Mouse (Mus musculus) spleen, adult 2 months (tissue): Measurements from ENCODE around the gene Krt25. TPM values are rescaled to one million over a fixed set of nuclear protein-coding genes. Genes with fewer than 3 reads are reported as not detected.

Experiments used
- DNase-seq, 2 experiments: peaks; one replicate each; pipeline versions ENCODE4 v3.0.0 to v3.0.0-alpha.2; 2012 to 2021; ENCODE audit warnings: low spot score in 2 of 2, low read depth in 1 of 2
- H3K27ac ChIP-seq: fragments of 200-500 bp; 2 replicates; pipeline ENCODE4 v1.5.1; 2012; ENCODE audit warnings: low read length, inconsistent platforms; ENCODE audit not compliant: insufficient read depth
- H3K27me3 ChIP-seq: fragments of 200-500 bp; 2 replicates; pipeline ENCODE4 v1.6.1; 2012; ENCODE audit warnings: mild to moderate bottlenecking, moderate library complexity, low read length, inconsistent platforms; ENCODE audit not compliant: control insufficient read depth, insufficient read depth
- H3K36me3 ChIP-seq: fragments of 200-500 bp; 2 replicates; pipeline ENCODE4 v1.6.1; 2012; ENCODE audit warnings: mild to moderate bottlenecking, low read length, inconsistent platforms; ENCODE audit not compliant: control insufficient read depth, insufficient read depth
- H3K4me1 ChIP-seq: fragments of 200-500 bp; 2 replicates; pipeline ENCODE4 v1.6.1; 2011; ENCODE audit warnings: inconsistent platforms; ENCODE audit not compliant: control insufficient read depth, insufficient read depth, insufficient read length
- H3K4me3 ChIP-seq: fragments of 200-500 bp; 2 replicates; pipeline ENCODE4 v1.5.1; 2011; ENCODE audit warnings: mild to moderate bottlenecking, inconsistent platforms; ENCODE audit not compliant: insufficient read depth, insufficient read length; ENCODE audit errors: extremely low read depth
- CTCF ChIP-seq: fragments of 200-500 bp; IDR thresholded peaks from 2 replicates; pipeline ENCODE4 v1.5.1; 2011; ENCODE audit warnings: mild to moderate bottlenecking, inconsistent platforms; ENCODE audit not compliant: insufficient read depth, insufficient read length, insufficient replicate concordance; ENCODE audit errors: extremely low read depth
- POLR2A ChIP-seq: fragments of 200-500 bp; IDR thresholded peaks from 2 replicates; pipeline ENCODE4 v1.6.1; 2011; ENCODE audit warnings: low read depth, low read length, inconsistent platforms
- WGBS: fragments of 180-500 bp; shearing (Covaris S2); methylation state at CpG from one replicate; pipeline ENCODE4 v1.1.7; 2018; 5-methylcytosine and 5-hydroxymethylcytosine counted together
- polyA plus RNA-seq: library from polyadenylated mRNA; depleted of rRNA; stranded (reverse); fragments of >200 nt; gene quantifications from 2 replicates; pipeline ENCODE4 v1.2.3, GENCODE M21; 2012

Krt25 gene
- polyA plus RNA-seq, 1 experiment: not detected

DNA sequence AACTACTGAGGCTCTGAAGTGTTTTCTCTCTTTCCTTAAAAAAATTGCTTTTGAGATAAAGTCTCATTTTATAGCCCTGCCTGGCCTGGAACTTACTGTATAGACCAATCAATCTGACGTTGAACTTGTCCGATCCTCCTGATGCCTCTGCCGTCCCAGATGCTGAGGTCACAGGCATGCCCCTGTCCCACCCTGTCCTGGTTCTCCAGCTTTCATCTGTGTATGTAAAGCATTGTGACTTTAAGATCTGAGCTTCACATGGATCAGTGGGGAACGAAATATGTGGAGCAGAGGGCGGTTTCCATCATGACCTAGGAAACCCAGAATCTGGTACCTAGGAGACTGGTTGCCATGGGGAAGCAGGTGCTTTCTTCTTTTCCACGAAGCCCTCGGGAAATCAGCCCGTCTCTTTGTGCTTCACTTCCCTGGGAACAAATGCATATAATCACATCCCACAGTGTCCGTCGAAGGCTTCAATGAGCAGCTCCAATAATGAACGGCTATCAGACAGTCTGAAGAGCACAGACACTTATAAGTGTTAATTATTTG, 16.6 kb upstream of the Krt25 start:
- 84% methylated on average over 11 of the region's 11 CpGs for WGBS
- H3K36me3 ChIP-seq: no peaks in the 10 kb centered on the region
- H3K4me3 ChIP-seq: no peak overlapping the region
- no peak overlapping the region for H3K27ac ChIP-seq
- H3K27me3 ChIP-seq: no peaks in the 10 kb centered on the region
- no peak for DNase-seq
- TF ChIP-seq CTCF (no peak), POLR2A (no peak)
- no peaks in the 10 kb centered on the region for H3K4me1 ChIP-seq

DNA sequence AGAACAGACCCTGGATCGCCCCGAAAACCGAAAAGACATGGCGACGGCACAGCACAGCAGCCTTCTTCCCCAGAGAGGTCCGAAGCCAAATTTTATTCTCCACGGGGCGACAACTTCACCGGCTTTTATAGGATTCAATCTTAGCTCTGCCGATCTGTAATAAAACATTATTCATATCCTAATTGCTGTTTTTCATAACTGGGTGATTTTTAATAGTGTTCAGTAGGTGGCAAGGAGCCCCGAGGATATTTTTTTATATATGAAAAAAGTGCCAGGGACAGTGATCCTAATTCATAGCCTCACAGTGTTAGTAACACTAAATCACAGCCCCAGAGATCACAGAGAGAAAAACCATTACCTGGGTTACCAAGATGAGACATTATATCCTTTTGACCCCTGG, 15.1 kb upstream of the Krt25 start, which contains the start of gene Krt26:
Krt26 (minus strand) TSS at position 101 of the 400 bp plus-strand sequence.
- H3K4me3 ChIP-seq: no peak within 1 kb of the TSS
- TF ChIP-seq POLR2A (no peak), CTCF (no peak)
- H3K27ac ChIP-seq: no peak within 1 kb of the TSS
- WGBS: 90% methylated on average over 11 of the region's 11 CpGs
- no peak for DNase-seq
- no peaks in the 10 kb centered on the region for H3K27me3 ChIP-seq
- no peaks in the 10 kb centered on the region for H3K36me3 ChIP-seq
- no peaks in the 10 kb centered on the region for H3K4me1 ChIP-seq

- Histone ChIP-seq H3K27me3 (no peaks in the 10 kb centered on the region), H3K4me3 (no peak overlapping the region), H3K36me3 (no peaks in the 10 kb centered on the region), H3K4me1 (no peaks in the 10 kb centered on the region), H3K27ac (no peak overlapping the region)
- 79% methylated on average over 13 of the region's 13 CpGs for WGBS
- TF ChIP-seq CTCF (no peak), POLR2A (no peak)
- no peak for DNase-seq
Measured at GRCm38 (mm10) chr11:99333426-99333825, 10.7 kb upstream of the Krt25 start.

- 75% methylated on average over 2 of the region's 2 CpGs for WGBS
- no peaks in the 10 kb centered on the region for H3K36me3 ChIP-seq
- TF ChIP-seq CTCF (no peak), POLR2A (no peak)
Measured at GRCm38 (mm10) chr11:99329655-99330054, 6.9 kb upstream of the Krt25 start.

GRCm38 (mm10) chr11:99321094-99321493, 1.7 kb downstream of the Krt25 start:
- WGBS: 89% methylated on average over 14 of the region's 14 CpGs
- Histone ChIP-seq H3K27me3 (no peaks in the 10 kb centered on the region), H3K27ac (no peak overlapping the region), H3K4me3 (no peak overlapping the region), H3K36me3 (no peaks in the 10 kb centered on the region), H3K4me1 (no peaks in the 10 kb centered on the region)
- TF ChIP-seq CTCF (no peak), POLR2A (no peak)
- DNase-seq: no peak

More at GRCm38 (mm10) chr11:99329655-99330054, 6.9 kb upstream of the Krt25 start:
- no peak overlapping the region for H3K27ac ChIP-seq
- no peak for DNase-seq
- H3K4me1 ChIP-seq: no peaks in the 10 kb centered on the region
- no peaks in the 10 kb centered on the region for H3K27me3 ChIP-seq
- no peak overlapping the region for H3K4me3 ChIP-seq

DNA sequence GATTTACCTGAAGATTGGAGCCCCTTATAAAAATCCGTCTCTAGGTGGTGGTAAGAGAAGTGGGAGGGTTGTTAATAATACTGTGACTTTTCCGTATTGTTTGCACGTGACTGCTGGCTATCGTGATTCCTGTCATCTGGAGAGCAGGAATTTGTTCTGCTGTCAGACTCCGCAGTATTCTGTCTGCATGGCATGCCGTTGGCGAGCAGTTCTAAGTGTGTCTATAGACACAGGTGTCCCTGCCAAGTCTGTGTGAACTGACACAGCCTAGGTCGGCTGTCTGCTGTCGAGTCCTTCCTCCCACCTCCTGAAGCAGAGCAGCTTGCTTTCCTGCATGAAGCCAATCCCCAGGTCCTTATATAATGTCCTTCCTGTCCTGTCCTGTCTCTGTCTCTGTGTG, 3.6 kb downstream of the Krt25 start:
- DNase-seq: no peak

DNA sequence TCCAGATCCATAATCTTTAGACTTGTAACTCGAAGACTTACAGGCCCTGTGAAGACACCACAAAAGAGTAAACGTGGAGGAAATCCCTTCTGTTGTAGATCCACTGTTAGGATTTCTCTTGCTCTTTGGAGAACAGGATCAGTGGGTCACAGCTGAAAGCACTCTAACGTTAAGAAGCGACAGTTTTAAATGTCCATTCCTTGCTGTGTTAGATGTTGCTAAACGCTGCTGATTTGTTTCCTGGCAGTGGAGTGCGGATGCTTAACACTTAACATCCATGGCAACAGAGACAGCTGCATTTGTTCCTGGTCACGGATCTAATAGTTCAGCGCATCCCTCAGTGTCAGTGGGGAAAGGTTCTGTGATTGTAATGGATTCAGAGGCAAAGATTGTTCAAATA, 6.2 kb downstream of the Krt25 start:
- no peaks in the 10 kb centered on the region for H3K27me3 ChIP-seq

More for the DNA sequence above, 3.6 kb downstream of the Krt25 start:
- TF ChIP-seq CTCF (no peak), POLR2A (no peak)
- no peaks in the 10 kb centered on the region for H3K4me1 ChIP-seq
- no peaks in the 10 kb centered on the region for H3K27me3 ChIP-seq
- H3K4me3 ChIP-seq: no peak overlapping the region
- WGBS: 77% methylated on average over 9 of the region's 9 CpGs
- H3K36me3 ChIP-seq: no peaks in the 10 kb centered on the region
- no peak overlapping the region for H3K27ac ChIP-seq

More for the DNA sequence above, 6.2 kb downstream of the Krt25 start:
- H3K4me1 ChIP-seq: no peaks in the 10 kb centered on the region
- H3K4me3 ChIP-seq: no peak overlapping the region
- no peak for DNase-seq
- no peak overlapping the region for H3K27ac ChIP-seq
- WGBS: 81% methylated on average over 8 of the region's 8 CpGs
- TF ChIP-seq CTCF: no peak
- TF ChIP-seq POLR2A: no peak
- H3K36me3 ChIP-seq: no peaks in the 10 kb centered on the region
